Mouse (Mus musculus): ENCODE data around the gene Spag5. TPM values are rescaled to one million over a fixed set of nuclear protein-coding genes. Genes with fewer than 3 reads are reported as not detected.
A peak's percentile ranks its signal among the peaks of the same experiment; 100 is the strongest.

Gene Spag5
- polyA plus RNA-seq, 1 experiment = not detected

DNA sequence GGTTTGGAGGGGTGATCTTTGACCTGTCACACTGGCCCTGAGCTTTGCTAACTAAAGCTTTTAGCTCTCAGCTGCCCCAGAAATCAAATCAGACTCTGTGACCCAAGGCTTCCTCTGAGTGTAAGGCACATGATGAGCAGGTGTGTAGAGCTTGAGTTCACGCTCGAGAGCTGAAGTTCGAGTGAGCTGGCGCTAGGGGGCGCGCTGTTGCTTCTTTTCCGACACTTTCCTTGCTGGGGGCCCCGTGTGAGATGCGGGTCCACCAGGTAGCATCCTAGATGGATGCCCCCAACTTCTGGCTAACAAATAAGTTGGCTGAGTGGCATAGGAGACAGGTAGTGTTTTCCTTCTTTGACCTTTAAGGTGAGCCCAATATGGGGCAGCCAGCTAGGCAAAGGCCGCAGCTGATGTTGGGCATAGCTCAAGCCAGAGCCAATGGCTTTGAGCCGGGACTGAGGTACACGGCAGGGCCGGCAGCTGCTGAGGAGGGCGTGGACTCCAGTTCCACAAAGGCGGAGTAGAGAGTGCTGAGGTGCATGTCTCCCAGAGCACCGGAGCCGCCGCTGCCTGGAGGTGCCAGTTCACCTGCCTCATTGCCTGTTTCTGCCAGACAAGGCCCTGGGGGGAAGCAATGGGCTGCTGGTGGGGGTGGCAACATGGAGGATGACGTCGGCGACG lies 57.1 kb downstream of the Spag5 start:
- no peak overlapping the region for H3K27ac ChIP-seq (ENCODE audit: insufficient read depth, low read depth, low read length)
- H3K4me1 ChIP-seq (ENCODE audit: control insufficient read depth, insufficient read depth, low read length) = no peaks in the 10 kb centered on the region
- 21% methylated on average over 22 of the region's 22 CpGs for WGBS
- no peak overlapping the region for H3K4me3 ChIP-seq (ENCODE audit: insufficient read depth, low read depth, low read length)
- peak; percentile 74 for TF ChIP-seq CTCF (IDR thresholded peaks at IDR 0.05; ENCODE audit: insufficient read depth, low read depth, low read length)
- no peak for TF ChIP-seq POLR2A (IDR thresholded peaks at IDR 0.05; ENCODE audit: insufficient read depth, low read depth, low read length)

- no peak for TF ChIP-seq POLR2A (IDR thresholded peaks at IDR 0.05; ENCODE audit: insufficient read depth, low read depth, low read length)
- TF ChIP-seq CTCF (IDR thresholded peaks at IDR 0.05; ENCODE audit: insufficient read depth, low read depth, low read length) = peak; percentile 55; the same call in 1 of the 2 replicates
- no peaks in the 10 kb centered on the region for H3K4me1 ChIP-seq (ENCODE audit: control insufficient read depth, insufficient read depth, low read length)
- H3K4me3 ChIP-seq (ENCODE audit: insufficient read depth, low read depth, low read length) = peak overlapping the region; percentile 29
- no peak overlapping the region for H3K27ac ChIP-seq (ENCODE audit: insufficient read depth, low read depth, low read length)
- WGBS = 14% methylated on average over 13 of the region's 13 CpGs
Measured at GRCm38 (mm10) chr11:78360125-78360788, 58.9 kb downstream of the Spag5 start.

- Histone ChIP-seq H3K4me3 (ENCODE audit: insufficient read depth, low read depth, low read length) (no peak overlapping the region), H3K27ac (ENCODE audit: insufficient read depth, low read depth, low read length) (no peak overlapping the region), H3K4me1 (ENCODE audit: control insufficient read depth, insufficient read depth, low read length) (no peaks in the 10 kb centered on the region)
- no peak for TF ChIP-seq CTCF (IDR thresholded peaks at IDR 0.05; ENCODE audit: insufficient read depth, low read depth, low read length)
- no peak for TF ChIP-seq POLR2A (IDR thresholded peaks at IDR 0.05; ENCODE audit: insufficient read depth, low read depth, low read length)
- WGBS = 65% methylated on average over 2 of the region's 2 CpGs
Measured at GRCm38 (mm10) chr11:78360789-78361131, 59.4 kb downstream of the Spag5 start.

DNA sequence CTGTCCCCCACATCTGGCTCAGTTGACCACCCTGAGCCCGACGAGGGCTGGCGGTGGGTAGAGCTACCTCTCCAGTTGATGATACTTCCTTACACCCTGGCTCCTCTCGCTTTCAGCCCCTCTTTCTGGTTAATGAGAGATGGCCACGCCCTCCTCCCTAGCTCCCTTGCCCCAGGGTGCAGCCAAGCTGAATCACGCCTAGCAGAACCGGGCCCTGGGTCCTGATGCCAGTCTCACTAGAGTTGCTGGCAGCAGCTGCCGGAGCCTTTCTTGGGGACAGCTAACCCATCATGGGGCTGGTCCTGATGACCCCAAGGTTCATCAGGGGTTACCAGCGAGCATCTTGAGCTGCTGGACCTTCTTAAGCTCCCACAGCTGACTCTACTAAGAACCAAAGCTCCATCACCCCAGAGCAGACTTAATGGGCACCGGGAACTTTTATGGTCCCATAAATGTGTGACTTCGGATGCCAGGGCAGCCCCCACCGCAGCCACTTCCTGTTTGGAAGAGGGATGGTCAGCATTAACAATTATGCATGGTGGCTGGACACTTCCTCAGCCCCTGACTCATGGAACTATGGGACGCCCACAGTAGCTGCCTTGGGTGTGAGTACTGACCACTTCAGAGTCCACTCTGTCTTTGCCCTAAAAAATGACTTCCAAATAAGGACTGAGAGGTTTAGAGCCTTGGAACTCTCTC lies 62.1 kb downstream of the Spag5 start:
- Histone ChIP-seq H3K4me1 (ENCODE audit: control insufficient read depth, insufficient read depth, low read length) (no peaks in the 10 kb centered on the region), H3K4me3 (ENCODE audit: insufficient read depth, low read depth, low read length) (no peak overlapping the region), H3K27ac (ENCODE audit: insufficient read depth, low read depth, low read length) (no peak overlapping the region)
- TF ChIP-seq POLR2A (IDR thresholded peaks at IDR 0.05; ENCODE audit: insufficient read depth, low read depth, low read length) (no peak), CTCF (IDR thresholded peaks at IDR 0.05; ENCODE audit: insufficient read depth, low read depth, low read length) (no peak)
- WGBS = 87% methylated on average over 13 of the region's 13 CpGs

DNA sequence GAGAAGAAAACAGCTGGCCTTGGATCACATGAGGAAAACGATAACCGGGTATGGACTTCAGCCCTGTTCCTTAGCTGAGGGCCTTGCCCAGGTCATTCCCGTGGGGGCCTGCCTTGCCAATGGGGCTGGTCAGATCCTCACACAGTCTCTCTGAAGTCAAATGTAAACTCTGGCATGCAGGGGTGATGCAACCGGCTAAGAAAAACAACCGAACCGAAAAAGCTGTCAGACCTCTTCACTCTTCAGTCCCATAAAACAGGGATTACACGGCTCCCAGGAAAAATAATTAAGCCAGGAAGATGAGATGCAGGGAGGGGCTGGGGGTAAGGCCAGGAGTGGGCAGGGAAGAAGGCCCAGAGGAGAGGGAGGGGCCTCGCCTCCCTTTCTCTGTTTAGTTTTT lies 62.8 kb downstream of the Spag5 start:
- TF ChIP-seq CTCF (IDR thresholded peaks at IDR 0.05; ENCODE audit: insufficient read depth, low read depth, low read length) = no peak
- TF ChIP-seq POLR2A (IDR thresholded peaks at IDR 0.05; ENCODE audit: insufficient read depth, low read depth, low read length) = no peak
- WGBS = 70% methylated on average over 8 of the region's 8 CpGs
- no peaks in the 10 kb centered on the region for H3K4me1 ChIP-seq (ENCODE audit: control insufficient read depth, insufficient read depth, low read length)
- no peak overlapping the region for H3K27ac ChIP-seq (ENCODE audit: insufficient read depth, low read depth, low read length)
- no peak overlapping the region for H3K4me3 ChIP-seq (ENCODE audit: insufficient read depth, low read depth, low read length)

GRCm38 (mm10) chr11:78367456-78368225 lies 66.3 kb downstream of the Spag5 start:
- WGBS = 97% methylated on average over 15 of the region's 15 CpGs
- Histone ChIP-seq H3K4me3 (ENCODE audit: insufficient read depth, low read depth, low read length) (no peak overlapping the region), H3K27ac (ENCODE audit: insufficient read depth, low read depth, low read length) (no peak overlapping the region), H3K4me1 (ENCODE audit: control insufficient read depth, insufficient read depth, low read length) (no peaks in the 10 kb centered on the region)
- TF ChIP-seq POLR2A (IDR thresholded peaks at IDR 0.05; ENCODE audit: insufficient read depth, low read depth, low read length) = no peak
- TF ChIP-seq CTCF (IDR thresholded peaks at IDR 0.05; ENCODE audit: insufficient read depth, low read depth, low read length) = no peak

DNA sequence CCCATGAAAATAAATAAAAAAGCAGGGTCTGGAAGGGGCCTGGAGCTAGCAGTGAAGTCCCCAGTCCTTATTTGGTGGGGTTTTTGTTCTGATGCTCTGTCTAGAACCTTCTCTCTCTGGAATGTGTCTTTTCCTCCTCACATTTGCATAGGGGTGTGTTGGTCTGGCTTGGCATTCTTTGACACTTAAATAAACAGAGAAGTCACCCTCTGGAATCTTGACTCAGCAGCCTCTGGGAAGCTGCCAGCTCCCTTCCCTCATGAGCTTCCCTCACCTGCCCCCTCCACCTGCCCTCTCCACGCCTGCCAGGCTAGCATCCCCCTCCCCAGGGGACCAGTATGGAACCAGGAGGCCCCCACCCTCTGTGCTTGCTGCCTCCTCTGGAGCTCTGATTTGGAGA lies 69.1 kb downstream of the Spag5 start:
- Histone ChIP-seq H3K27ac (ENCODE audit: insufficient read depth, low read depth, low read length) (no peak overlapping the region), H3K4me1 (ENCODE audit: control insufficient read depth, insufficient read depth, low read length) (no peaks in the 10 kb centered on the region), H3K4me3 (ENCODE audit: insufficient read depth, low read depth, low read length) (no peak overlapping the region)
- TF ChIP-seq CTCF (IDR thresholded peaks at IDR 0.05; ENCODE audit: insufficient read depth, low read depth, low read length) (no peak), POLR2A (IDR thresholded peaks at IDR 0.05; ENCODE audit: insufficient read depth, low read depth, low read length) (no peak)
- WGBS = 65% methylated on average over 1 of the region's 1 CpGs

DNA sequence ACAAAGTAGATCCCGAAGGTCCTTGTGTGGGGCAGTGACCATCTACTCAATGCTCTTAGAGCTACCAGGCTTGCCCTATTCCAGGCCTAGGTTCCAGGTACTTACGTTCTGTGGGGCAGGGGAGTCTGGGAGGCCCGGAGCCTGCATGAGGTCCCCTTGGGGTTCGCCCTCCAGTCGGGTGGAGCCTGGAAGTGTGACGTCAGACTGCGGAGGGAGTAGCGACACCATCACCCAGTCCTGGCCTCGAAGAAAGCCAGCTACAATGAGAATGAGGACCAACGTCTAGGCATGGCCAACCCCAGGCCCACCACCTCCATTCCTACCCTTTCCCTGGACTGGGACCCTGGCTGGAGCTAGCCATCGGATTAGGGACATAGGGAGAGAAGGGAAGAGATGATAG lies 70.4 kb downstream of the Spag5 start:
- Histone ChIP-seq H3K4me1 (ENCODE audit: control insufficient read depth, insufficient read depth, low read length) (no peaks in the 10 kb centered on the region), H3K4me3 (ENCODE audit: insufficient read depth, low read depth, low read length) (no peak overlapping the region), H3K27ac (ENCODE audit: insufficient read depth, low read depth, low read length) (no peak overlapping the region)
- 94% methylated on average over 11 of the region's 11 CpGs for WGBS
- TF ChIP-seq POLR2A (IDR thresholded peaks at IDR 0.05; ENCODE audit: insufficient read depth, low read depth, low read length) (no peak), CTCF (IDR thresholded peaks at IDR 0.05; ENCODE audit: insufficient read depth, low read depth, low read length) (no peak)

Other genes starting within 250 kb of the Spag5 start
- gene Eral1, start 221.1 kb upstream of the Spag5 start, polyA plus RNA-seq (2012; ENCODE audit: insufficient read depth, insufficient read length, low replicate concordance, missing spikeins) = not detected in 2 replicates
- gene Fam222b, start 206.9 kb upstream of the Spag5 start, polyA plus RNA-seq (2012; ENCODE audit: insufficient read depth, insufficient read length, low replicate concordance, missing spikeins) = not detected in 2 replicates
- not detected in 2 replicates for gene Traf4, start 135.9 kb upstream of the Spag5 start, polyA plus RNA-seq (2012; ENCODE audit: insufficient read depth, insufficient read length, low replicate concordance, missing spikeins)
- not detected in 2 replicates for gene Nek8, start 124.9 kb upstream of the Spag5 start, polyA plus RNA-seq (2012; ENCODE audit: insufficient read depth, insufficient read length, low replicate concordance, missing spikeins)
- gene Tlcd1, start 124.8 kb upstream of the Spag5 start, polyA plus RNA-seq (2012; ENCODE audit: insufficient read depth, insufficient read length, low replicate concordance, missing spikeins) = not detected in 2 replicates
- 1,288 TPM in 1 of 2 replicates, not detected in the other for gene Rpl23a, start 117.9 kb upstream of the Spag5 start, polyA plus RNA-seq (2012; ENCODE audit: insufficient read depth, insufficient read length, low replicate concordance, missing spikeins)
- not detected in 2 replicates for gene Rab34, start 113.1 kb upstream of the Spag5 start, polyA plus RNA-seq (2012; ENCODE audit: insufficient read depth, insufficient read length, low replicate concordance, missing spikeins)
- gene Proca1, start 108.1 kb upstream of the Spag5 start, polyA plus RNA-seq (2012; ENCODE audit: insufficient read depth, insufficient read length, low replicate concordance, missing spikeins) = not detected in 2 replicates
- gene Sdf2, start 55.8 kb upstream of the Spag5 start, polyA plus RNA-seq (2012; ENCODE audit: insufficient read depth, insufficient read length, low replicate concordance, missing spikeins) = not detected in 2 replicates
- gene Supt6, start 55.5 kb upstream of the Spag5 start, polyA plus RNA-seq (2012; ENCODE audit: insufficient read depth, insufficient read length, low replicate concordance, missing spikeins) = 62.3 TPM in 1 of 2 replicates, not detected in the other
- gene 2610507B11Rik, start 39.8 kb upstream of the Spag5 start, polyA plus RNA-seq (2012; ENCODE audit: insufficient read depth, insufficient read length, low replicate concordance, missing spikeins) = 122 and 503 TPM in 2 replicates
- not detected in 2 replicates for gene BC030499, start 10.7 kb upstream of the Spag5 start, polyA plus RNA-seq (2012; ENCODE audit: insufficient read depth, insufficient read length, low replicate concordance, missing spikeins)
- 410 and 562 TPM in 2 replicates for gene Aldoc, start 21.4 kb downstream of the Spag5 start, polyA plus RNA-seq (2012; ENCODE audit: insufficient read depth, insufficient read length, low replicate concordance, missing spikeins)
- not detected in 2 replicates for gene Pigs, start 26.9 kb downstream of the Spag5 start, polyA plus RNA-seq (2012; ENCODE audit: insufficient read depth, insufficient read length, low replicate concordance, missing spikeins)
- not detected in 2 replicates for gene Unc119, start 42.0 kb downstream of the Spag5 start, polyA plus RNA-seq (2012; ENCODE audit: insufficient read depth, insufficient read length, low replicate concordance, missing spikeins)
- not detected in 2 replicates for gene Foxn1, start 85.0 kb downstream of the Spag5 start, polyA plus RNA-seq (2012; ENCODE audit: insufficient read depth, insufficient read length, low replicate concordance, missing spikeins)
- gene Slc13a2, start 120.7 kb downstream of the Spag5 start, polyA plus RNA-seq (2012; ENCODE audit: insufficient read depth, insufficient read length, low replicate concordance, missing spikeins) = not detected in 2 replicates
- gene Slc46a1, start 164.2 kb downstream of the Spag5 start, polyA plus RNA-seq (2012; ENCODE audit: insufficient read depth, insufficient read length, low replicate concordance, missing spikeins) = not detected in 2 replicates
- not detected in 2 replicates for gene Sarm1, start 196.2 kb downstream of the Spag5 start, polyA plus RNA-seq (2012; ENCODE audit: insufficient read depth, insufficient read length, low replicate concordance, missing spikeins)
- not detected in 2 replicates for gene Vtn, start 197.6 kb downstream of the Spag5 start, polyA plus RNA-seq (2012; ENCODE audit: insufficient read depth, insufficient read length, low replicate concordance, missing spikeins)
- not detected in 2 replicates for gene Sebox, start 201.9 kb downstream of the Spag5 start, polyA plus RNA-seq (2012; ENCODE audit: insufficient read depth, insufficient read length, low replicate concordance, missing spikeins)
- not detected in 2 replicates for gene Tmem199, start 210.6 kb downstream of the Spag5 start, polyA plus RNA-seq (2012; ENCODE audit: insufficient read depth, insufficient read length, low replicate concordance, missing spikeins)
- gene Poldip2, start 210.7 kb downstream of the Spag5 start, polyA plus RNA-seq (2012; ENCODE audit: insufficient read depth, insufficient read length, low replicate concordance, missing spikeins) = not detected in 2 replicates
- gene Tnfaip1, start 234.8 kb downstream of the Spag5 start, polyA plus RNA-seq (2012; ENCODE audit: insufficient read depth, insufficient read length, low replicate concordance, missing spikeins) = not detected in 2 replicates
- not detected in 2 replicates for gene Ift20, start 234.8 kb downstream of the Spag5 start, polyA plus RNA-seq (2012; ENCODE audit: insufficient read depth, insufficient read length, low replicate concordance, missing spikeins)
- not detected in 2 replicates for gene Tmem97, start 249.2 kb downstream of the Spag5 start, polyA plus RNA-seq (2012; ENCODE audit: insufficient read depth, insufficient read length, low replicate concordance, missing spikeins)